Mouse (Mus musculus) layer of hippocampus, adult 2 months (tissue): ENCODE results near the gene Dus4l. TPM values are rescaled to one million over a fixed set of nuclear protein-coding genes. Genes with fewer than 3 reads are reported as not detected.
"Not testable (repeated sequence)": the region's sequence is repeated elsewhere in the genome, so short reads cannot be mapped to it uniquely, and the experiment has no call there.

Source experiments
- DNase-seq, 2 experiments: peaks; one replicate each; pipeline ENCODE4 v3.0.0; 2022; ENCODE audit warnings: low spot score in 2 of 2
- H3K27ac ChIP-seq: fragments of 200-600 bp; 2 replicates; pipeline ENCODE4 v1.8.1; 2022
- H3K4me3 ChIP-seq: fragments of 200-600 bp; 2 replicates; pipeline ENCODE4 v1.8.1; 2022; ENCODE audit warnings: mild to moderate bottlenecking
- CTCF ChIP-seq: fragments of 200-600 bp; conservative IDR thresholded peaks from 2 replicates; pipeline ENCODE4 v1.8.1; 2022; ENCODE audit warnings: antibody characterized with exemption, mild to moderate bottlenecking, moderate library complexity
- total RNA-seq, 2 experiments: library from RNA; stranded (reverse); gene quantifications; 2 replicates each; pipeline ENCODE4 v1.2.3; 2021

Dus4l gene
- total RNA-seq, 2 experiments from 2014 or later = 12.6 to 13.2 TPM

DNA sequence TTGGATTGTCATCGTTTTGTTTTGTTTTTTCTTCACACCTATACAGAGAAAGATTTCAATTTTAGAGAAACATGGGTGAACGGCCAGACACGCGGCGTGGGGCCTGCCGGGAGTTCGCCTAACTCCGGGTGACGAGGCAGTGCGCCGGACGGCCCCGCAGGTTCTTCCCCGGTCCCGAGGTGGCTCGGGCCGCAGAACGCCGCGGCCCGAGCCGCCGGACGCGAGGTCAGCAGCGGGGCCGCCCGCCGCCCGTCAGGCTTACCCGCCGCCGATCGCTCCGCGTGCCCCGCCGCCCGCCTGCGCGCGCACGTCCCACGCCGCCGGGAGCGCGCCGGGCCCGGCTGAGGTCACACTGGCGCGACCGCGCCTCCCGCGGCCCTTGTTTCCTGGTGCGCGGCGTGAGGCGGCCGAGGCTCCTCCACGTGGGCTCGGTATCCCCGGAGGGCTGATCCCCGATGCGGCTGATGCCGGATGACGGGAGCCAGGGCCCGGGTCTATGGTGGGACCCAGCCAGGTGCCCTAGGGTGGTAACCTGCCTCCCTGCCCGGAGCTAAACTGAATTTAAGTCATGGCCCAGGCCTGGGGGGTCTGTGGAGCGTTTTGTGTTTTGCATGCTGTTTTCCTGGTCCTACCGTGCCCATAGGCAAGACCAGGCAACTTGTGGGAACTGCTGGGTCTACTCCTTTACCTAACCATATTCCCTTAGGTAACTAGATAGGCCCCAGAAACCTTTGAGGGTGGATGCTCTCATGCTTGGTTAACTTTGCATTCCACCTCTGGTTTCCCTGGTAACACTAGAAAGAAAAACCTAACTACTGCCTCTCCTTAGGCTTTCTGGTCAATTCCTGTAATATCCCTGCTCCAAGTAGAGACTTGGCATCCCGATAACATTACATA, 20.0 kb downstream of the Dus4l start, which contains the start of gene Bcap29:
Bcap29 (minus strand) TSS at position 316 of the 897 bp plus-strand sequence.
- no peak for TF ChIP-seq CTCF
- peak within 1 kb of the TSS; percentile 93 for H3K27ac ChIP-seq
- H3K4me3 ChIP-seq = peak within 1 kb of the TSS; percentile 63
- DNase-seq = peak in 1 of 2 experiments; percentile 62

DNA sequence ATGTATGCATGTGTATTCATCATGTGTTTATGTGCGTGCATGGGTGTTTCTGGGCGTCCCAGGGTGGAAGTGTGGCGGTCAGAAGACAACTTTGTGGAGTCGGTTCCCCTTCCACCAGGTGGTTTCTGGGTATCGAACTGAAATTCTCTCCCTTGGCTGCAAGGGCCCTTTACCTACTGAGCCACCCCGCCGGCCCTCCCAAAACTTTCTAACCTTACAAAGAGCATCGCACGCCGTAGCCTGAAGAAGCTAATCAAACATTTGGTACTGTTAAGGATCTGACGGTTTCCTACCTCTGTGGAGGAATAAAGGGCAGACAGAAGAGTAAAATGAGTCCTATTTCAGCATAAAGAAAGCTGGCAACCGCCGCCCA, 20.7 kb downstream of the Dus4l start:
- peak overlapping the region; percentile 63 for H3K4me3 ChIP-seq
- no peak for TF ChIP-seq CTCF
- peak overlapping the region; percentile 93 for H3K27ac ChIP-seq
- no peak for DNase-seq

DNA sequence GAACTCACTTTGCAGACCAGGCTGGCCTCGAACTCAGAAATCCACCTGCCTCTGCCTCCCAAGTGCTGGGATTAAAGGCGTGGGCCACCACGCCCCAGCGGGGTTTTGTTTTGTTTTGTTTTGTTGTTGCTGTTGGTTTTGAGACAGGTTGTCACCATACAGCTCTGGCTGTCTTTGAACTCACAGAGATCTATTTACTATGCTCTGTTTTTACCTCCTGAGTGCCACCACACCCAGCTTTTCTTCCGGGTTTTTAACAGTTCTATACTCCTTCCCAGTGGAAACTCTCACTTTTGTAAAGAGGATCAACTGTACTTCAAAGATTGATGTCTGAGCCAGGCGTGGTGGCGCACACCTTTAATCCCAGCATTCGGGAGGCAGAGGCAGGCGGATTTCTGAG, 26.2 kb downstream of the Dus4l start:
- DNase-seq, H3K4me3 ChIP-seq, H3K27ac ChIP-seq: not testable (repeated sequence)

DNA sequence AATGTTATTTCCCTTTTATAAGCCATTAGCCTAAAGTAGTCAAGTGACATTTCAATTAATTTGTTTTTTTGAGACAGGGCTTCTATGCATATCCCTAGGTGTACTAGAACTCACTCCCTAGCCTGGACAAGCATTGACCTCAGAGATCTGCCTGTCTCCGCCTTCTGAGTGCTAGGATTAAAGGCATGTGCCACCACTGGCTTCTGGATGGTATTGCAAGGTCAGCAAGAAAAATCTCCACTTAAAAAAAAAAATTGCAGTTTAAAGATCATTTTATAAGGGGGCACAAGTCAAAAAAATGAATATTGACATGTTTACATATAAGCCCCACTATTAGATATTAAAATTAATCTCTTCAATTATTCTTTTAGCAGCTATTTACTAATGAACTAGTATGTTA, 29.6 kb downstream of the Dus4l start:
- DNase-seq = no peak
- Histone ChIP-seq H3K27ac (no peak overlapping the region), H3K4me3 (no peak overlapping the region)
- no peak for TF ChIP-seq CTCF

DNA sequence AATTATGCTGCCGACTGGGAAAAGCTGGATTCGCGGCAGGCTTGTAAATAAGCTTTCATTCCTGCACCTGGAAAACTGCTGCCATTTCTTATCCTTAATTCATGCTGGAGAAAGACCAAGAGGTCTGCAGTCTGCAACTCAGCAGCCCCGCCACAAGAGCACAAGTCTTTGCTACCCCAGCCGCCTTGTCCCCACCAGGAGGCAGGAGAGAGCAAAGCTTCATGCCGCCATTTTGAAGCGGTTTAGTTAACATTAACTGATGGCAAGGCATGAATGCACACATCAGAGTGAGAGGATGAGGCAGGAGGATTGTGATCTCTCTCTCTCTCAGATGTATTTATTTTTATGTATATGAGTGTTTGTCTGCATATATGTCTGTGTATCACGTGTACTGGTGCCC, 34.5 kb downstream of the Dus4l start:
- Histone ChIP-seq H3K27ac (no peak overlapping the region), H3K4me3 (no peak overlapping the region)
- TF ChIP-seq CTCF = peak; percentile 52
- no peak for DNase-seq

DNA sequence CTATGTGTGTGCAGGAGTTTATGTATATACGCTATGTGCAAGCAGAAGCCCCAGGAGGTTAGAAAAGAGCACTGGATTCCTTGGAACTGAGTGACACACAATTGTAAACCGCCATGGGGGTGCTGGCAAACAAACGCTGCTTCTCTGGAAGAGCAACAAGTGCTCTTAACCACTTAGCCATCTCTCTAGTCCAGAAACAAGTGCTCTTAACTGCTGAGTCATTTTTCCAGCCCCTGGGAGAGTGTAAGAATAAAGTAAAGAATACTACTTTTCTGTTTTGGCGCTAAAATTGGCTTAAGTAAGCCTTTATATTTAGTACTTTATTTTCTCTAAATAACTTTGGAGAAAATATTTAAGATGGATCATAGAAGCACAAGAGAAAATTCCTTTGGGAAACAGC, 41.3 kb downstream of the Dus4l start:
- DNase-seq = no peak
- Histone ChIP-seq H3K4me3 (no peak overlapping the region), H3K27ac (no peak overlapping the region)
- TF ChIP-seq CTCF = no peak

DNA sequence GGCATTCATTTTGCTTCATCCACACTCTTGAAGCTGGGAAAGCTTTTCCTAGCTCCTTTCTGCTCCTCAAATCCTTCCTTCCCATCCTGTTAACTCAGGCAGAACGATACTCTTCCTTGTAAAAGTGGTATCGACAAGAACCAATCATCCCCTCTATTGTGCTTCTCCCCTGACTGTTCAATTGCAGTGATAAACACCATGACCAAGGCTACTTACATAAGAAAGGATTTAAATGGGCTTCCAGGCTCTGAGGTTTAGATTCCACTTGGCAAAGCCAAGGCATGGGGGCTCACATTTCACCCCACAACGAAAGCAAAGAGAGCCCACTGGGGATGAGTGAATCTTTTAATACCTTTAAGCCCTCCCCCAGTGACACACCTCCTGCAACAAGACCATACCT, 46.5 kb downstream of the Dus4l start:
- Histone ChIP-seq H3K27ac (no peak overlapping the region), H3K4me3 (no peak overlapping the region)
- TF ChIP-seq CTCF = no peak
- no peak for DNase-seq

DNA sequence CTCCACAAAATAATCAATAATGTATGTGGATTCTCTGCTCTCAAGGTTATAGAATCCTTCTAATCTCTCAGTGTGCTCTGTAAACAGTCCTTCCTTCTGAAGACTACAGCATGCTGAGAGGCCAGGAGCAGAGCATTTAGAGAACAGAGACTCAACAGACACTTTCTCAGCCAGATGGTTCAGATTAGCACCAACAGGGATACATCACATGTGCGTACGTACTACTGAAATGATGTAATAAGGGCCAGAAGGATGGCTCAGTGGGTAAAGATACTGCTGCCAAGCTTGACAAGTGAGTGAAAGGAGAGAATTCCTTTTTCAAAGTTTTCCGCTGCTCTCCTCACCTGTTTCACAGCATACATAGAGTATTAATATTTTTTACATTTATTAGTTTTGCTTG, 49.7 kb downstream of the Dus4l start:
- DNase-seq = no peak
- TF ChIP-seq CTCF = no peak
- Histone ChIP-seq H3K4me3 (no peak overlapping the region), H3K27ac (no peak overlapping the region)

DNA sequence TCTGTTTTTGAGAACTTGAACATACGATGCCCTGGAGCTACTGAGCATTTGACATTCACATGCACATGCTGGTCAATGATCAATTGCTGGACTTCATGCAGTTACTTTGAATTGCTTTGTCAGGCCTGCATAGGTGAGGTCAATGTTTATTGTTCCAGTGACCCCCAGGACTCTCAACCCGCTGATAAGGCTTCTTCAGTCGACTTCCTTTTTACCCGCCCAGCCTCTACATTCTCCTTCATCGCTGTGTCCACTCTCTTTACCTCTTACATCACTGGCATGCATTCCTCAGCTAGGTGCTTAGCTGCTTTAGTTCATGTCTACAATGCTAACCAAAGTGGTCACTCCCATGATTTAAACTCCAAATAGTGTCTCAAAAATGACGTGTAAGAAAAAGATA, 51.0 kb downstream of the Dus4l start:
- H3K27ac ChIP-seq = no peak overlapping the region
- DNase-seq = no peak
- no peak overlapping the region for H3K4me3 ChIP-seq
- no peak for TF ChIP-seq CTCF

DNA sequence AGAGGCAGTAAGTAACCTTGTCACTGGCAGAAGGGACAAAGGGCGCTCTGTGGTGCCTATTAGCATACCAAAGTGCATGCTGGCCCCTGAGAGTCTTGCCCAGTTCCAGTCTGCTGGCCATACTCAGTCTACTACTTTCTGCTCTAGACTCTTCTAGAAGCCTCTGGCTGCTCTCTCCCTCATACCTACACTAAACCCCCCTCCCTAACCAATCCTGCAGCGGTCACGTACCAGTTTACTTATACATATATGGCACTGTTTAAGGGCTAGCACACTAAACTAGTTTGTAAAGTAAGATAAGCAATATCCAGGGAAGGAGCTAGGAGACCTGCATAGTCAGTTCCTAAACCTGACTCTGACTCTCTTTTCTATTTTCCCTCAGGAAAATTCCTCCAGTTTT, 60.3 kb downstream of the Dus4l start:
- no peak for DNase-seq
- Histone ChIP-seq H3K27ac (no peak overlapping the region), H3K4me3 (no peak overlapping the region)
- no peak for TF ChIP-seq CTCF

DNA sequence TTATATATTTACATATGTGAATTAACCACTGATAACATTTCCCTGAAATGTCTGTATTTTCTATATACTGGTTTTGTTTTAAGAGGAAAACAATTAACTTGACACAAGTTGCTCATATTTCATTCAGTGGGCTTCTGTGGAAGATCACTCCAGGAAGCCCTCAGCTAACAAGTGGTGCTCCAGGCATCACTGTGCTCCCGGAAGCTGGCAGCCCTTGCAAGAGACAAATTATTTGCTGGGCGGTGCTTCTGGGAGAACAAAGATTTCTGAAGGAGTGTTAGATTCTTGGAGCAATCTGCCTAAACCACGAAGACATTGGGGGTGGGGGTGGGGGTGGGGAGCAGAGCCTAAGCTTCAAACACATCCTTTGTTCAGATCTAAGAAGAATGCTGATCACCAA, 62.6 kb downstream of the Dus4l start:
- Histone ChIP-seq H3K4me3 (no peak overlapping the region), H3K27ac (no peak overlapping the region)
- DNase-seq = no peak
- TF ChIP-seq CTCF = no peak

Other genes starting within 250 kb of the Dus4l start
- 10 to 100 TPM; 23.7 to 27.1 TPM for gene Cbll1, start 155.2 kb downstream of the Dus4l start, total RNA-seq
- 10 to 100 TPM; 10.5 to 11.3 TPM for gene Slc26a4, start 94.9 kb downstream of the Dus4l start, total RNA-seq
- 10 to 100 TPM; 38.5 to 39.6 TPM for gene Bcap29, start 20.2 kb downstream of the Dus4l start, total RNA-seq
- 10 to 100 TPM; 59.6 to 63.8 TPM for gene Cog5, start within 50 bp of the Dus4l start, total RNA-seq
- 10 to 100 TPM; 81.4 to 87.3 TPM for gene Gpr22, start 59.1 kb upstream of the Dus4l start, total RNA-seq